Mouse (Mus musculus) T-helper 17 cell (primary cell): ENCODE data around the gene Calcr.
"Not testable (repeated sequence)": the region's sequence is repeated elsewhere in the genome, so short reads cannot be mapped to it uniquely, and the experiment has no call there.

Experiments used
- in situ Hi-C, 2 experiments: fragments of 300-600 bp; cut with MboI, MseI; formaldehyde crosslinking; loops; 1 replicate in 1 of 2; 2 replicates in 1 of 2; pipeline ENCODE4 v1.15.1; 2025; ENCODE audit warnings: high pct_unique_total_duplicates in 2 of 2

The Calcr gene

GRCm38 (mm10) chr6:3764230-3764764 is at the start of gene Calcr:
Calcr (minus strand) TSS chr6:3764714.
- in situ Hi-C loops: loop anchor here in 1 of 2 experiments (10.0 kb wide), 1 partner anchor 1071 kb away; no protein-coding TSS in a partner anchor

DNA sequence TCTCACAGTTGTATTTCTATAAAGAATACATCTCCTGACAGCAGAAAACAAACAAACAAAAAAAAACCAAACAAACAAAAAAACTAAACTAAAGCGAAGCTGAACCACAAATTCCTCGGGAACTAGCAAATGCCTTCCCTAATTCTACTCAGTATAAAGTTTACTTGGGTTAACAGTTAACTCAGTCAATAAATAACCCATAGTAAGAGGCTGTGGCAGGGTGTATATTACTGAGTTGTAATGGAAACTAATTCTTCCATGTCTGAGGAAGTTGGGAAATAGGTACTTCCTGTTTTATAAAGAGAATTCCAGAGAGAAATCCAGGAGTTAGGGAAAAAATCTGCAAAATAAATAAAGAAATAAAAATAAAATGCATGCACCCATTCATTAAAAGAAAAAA is 3.0 kb upstream of the Calcr start:
- in situ Hi-C loops: loop anchor here in 1 of 2 experiments (10.0 kb wide), 1 partner anchor 1067 kb away; no protein-coding TSS in a partner anchor

DNA sequence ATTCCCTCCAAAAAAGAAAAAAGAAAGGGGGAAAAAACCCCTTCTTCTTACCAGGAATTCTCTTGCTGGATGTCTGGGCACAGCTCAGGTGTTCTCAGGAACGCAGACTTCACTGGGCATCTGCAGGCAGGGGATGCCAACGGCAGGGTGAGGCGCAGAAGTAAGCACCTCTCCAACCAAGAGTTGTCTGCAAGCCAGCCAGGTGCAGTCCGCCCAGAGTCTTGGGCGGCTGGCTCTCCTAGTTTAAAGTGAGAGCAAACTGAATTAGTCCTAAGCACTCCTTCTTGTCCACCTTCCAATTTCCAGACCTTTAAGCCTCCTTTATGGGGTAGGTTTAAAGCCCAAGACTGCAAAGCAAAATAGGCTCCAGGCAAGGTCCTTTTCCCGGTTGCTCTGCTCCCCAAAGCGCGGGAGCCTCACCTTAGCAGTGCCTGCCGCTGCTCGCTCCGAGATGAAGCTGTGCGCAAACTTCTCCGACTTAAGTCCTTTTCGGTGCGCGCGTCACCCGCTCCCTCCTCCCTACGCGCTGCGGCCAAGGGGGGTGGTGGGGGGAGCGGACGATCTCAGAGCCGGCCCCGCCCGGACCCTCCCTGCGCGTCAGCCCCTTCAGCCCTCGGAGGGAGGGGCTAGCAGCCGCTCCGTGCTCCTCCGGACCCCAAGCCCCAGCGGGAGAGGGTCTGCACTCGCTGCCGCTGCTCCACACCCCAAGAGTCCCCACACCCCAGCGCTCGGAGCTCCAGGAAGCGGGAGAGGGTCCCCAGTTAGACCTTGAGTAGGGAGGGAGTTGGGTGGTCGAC is 1.1 kb downstream of the Calcr start:
- in situ Hi-C loops: loop anchor here in 1 of 2 experiments (10.0 kb wide), 1 partner anchor 1071 kb away; no protein-coding TSS in a partner anchor

DNA sequence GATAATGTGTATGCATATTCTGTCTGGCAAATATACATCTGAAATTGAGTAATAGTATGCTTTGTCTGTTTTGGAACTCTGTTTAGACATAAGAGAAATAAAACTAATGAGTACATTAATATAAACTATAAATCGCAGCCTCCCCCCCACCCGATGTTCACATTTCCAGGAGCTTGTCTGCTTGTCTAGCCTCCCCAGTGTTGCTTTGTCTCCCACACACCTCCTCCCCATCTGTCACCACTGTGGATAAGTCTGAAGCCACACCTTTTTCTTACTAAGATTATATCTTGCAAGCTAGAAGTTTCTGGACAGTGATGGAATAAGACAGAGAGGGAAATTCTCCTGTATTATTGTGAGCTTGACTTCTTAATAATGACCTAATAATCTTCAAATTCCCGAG is 12.9 kb downstream of the Calcr start:
- in situ Hi-C loops: no loop called here

DNA sequence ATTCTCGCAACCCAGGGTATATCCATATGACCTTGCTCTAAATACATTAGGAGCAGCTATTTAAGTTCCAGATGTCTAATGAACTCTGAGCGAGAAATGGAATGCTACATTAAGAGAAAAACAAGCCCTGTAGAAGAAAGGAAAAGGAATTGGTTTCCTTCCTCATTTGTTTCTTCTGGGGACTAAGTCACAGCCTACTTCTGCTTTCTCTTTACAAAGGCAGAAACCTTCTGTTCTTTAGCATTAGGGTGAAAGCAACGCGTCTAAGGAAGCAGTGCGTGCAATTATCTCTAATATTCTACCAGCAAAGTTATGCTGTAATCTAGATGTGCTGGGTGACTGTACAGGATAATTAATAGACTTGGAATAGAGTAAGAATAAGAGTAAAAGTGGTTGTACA is 14.9 kb downstream of the Calcr start:
- in situ Hi-C loops: no loop called here

GRCm38 (mm10) chr6:3745546-3745945 is 19.0 kb downstream of the Calcr start:
- in situ Hi-C loops: no loop called here

DNA sequence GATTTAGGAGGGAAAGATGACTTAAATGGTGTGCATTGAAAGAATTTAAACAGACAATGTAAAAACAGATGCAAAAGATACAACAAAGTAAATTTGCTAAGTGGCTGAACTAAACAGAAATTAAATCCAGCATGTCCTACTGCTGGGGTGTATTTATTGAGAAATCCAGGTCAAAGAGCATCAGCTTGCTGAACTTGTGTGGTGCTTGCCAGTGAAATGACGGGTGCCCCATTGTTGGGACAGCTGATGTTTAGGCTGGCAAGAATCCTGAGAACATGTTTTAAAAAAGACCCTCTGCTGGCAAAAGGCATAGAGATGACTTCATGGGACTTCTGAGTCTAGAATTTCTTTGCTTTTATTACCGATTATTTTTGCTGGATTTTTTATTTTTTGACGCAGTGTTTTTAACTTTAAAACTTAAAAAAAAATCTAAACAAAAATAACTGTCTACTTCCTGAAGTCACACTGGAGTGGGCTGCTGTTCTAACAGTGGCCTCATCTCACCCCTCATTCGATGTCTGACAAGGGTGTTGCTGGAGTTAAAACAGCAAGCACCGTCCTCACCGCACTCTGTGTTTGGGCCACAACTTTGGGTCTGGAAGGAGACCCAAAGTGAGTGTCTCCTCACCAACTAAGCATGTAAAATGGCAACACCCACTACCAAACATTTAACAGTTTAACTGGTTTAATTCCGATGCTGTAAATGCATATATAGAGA is 22.4 kb downstream of the Calcr start:
- in situ Hi-C loops: no loop called here

- in situ Hi-C loops: no loop called here
Measured at GRCm38 (mm10) chr6:3741296-3741695, 23.2 kb downstream of the Calcr start.

DNA sequence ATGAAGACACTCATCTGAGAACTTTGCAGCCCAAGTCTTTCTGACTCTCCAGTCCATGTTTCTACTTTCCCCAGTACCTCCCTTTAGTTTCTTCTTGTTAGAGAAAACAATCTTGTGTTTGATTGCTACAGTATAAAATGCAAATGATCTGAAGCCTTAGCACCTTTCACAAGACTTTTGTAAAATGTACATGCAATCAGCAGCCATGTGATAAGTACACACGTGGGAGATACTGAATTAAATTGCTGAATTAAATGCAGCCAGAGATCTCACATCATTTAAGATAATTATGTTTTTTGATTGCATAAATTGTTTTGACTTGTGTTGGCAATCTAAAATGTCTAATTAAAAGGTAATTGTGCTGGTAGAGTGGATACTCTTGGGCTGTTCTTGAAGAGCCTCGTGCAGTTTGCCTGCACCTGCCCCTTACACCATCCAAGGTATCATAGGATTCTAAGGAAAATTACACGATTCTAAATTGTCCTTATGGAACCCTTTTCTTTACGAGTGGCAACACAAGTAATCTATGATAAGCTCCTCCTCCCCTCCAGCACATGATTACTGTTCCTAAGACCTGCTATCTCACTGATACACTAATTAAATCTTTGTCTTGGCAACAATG is 34.2 kb downstream of the Calcr start:
- in situ Hi-C loops: no loop called here

DNA sequence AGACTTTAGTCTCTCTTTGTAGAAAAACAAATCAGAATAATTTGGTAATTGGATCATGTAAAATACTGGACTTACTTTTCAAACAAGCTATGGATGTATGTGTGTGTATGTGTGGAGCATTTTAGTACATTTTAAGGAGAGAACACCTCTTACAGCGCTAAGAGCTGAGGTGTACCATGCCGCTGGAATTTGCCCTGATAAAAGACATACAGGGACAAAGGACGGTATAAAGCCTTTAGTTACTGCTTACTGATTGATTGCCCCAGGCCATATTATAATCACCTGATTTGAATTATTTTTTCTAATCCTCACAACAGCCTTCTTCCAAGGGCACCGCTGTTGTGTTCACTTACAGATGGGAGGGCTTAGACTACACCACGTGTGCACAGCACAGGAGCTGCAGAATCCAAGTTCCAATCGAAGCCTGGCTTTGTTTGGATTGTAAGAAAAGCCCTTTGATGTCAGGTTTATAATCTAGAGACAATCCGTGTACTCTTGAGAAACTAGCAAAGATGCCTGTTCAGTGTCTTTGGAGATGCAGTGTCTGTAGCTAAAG is 76.3 kb downstream of the Calcr start:
- in situ Hi-C loops: loop anchor here in 1 of 2 experiments (25.0 kb wide), 1 partner anchor 349 kb away; no protein-coding TSS in a partner anchor

GRCm38 (mm10) chr6:3678286-3678685 is 86.2 kb downstream of the Calcr start:
- in situ Hi-C loops: loop anchor here in 1 of 2 experiments (25.0 kb wide), 1 partner anchor 359 kb away; no protein-coding TSS in a partner anchor

DNA sequence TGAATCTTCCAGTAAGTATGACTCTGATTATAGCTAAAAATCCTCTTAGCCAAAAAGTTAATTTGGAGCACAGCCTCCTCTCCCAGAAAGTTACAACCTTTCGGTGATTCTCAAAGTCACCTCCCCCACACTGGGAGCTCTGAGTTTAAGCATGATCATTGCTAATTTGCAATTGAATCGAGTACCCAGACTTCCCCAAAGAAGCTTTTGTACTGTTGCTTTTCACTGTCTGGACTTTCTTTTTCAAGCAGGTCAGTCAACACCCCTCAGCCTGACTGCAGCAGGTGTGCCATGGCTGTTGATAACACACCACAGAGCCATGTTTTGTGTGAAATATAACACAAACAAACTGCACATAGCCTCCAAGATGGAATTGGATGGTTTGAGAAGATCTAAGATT is 86.7 kb downstream of the Calcr start:
- in situ Hi-C loops: loop anchor here in 1 of 2 experiments (25.0 kb wide), 1 partner anchor 359 kb away; no protein-coding TSS in a partner anchor

DNA sequence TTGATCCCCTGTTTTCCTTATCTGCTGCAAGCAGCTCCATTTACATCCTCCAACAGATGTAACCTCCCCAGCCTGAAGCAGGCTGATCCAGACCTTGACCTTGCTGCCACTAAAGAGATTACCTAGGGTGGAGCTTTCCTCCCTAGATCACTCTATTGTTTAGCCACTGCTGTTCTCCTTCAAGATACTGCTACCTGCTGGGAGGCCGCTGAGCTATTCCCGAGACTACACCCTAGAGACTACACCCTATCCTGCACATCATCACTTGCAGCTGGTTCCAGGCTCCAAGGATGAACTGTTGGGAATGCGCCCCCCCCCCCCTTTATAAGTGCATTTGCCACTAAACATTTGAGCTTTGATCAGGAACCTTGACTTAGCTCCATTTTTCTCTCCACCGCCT is 92.6 kb downstream of the Calcr start:
- in situ Hi-C loops: not testable (repeated sequence)

DNA sequence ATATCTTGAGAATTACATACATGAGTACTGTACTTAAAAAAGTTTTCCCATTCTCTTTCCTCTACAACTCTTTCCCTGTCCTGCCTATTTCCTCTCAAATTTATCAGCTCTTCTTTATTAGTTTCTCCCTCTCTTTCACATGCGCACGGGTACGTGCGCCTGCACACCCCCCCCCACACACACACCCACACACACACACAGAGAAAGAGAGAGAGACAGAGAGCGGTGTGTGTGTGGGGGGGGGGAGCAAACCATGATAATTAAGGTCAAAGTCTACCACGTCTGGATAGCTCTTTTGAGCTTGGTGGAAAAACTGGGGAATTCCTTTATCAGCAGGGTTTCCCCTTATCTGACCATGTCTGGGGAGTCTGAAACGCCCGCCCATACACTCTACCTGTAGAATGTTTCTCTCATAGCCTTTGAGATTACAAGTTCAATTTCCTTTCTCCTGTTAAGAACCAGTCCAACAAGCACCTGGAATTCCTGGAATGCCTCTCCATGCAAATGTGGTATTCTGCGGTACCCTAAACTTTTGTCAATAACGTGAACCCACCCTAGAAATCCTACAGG is 100.3 kb downstream of the Calcr start:
- in situ Hi-C loops: no loop called here

DNA sequence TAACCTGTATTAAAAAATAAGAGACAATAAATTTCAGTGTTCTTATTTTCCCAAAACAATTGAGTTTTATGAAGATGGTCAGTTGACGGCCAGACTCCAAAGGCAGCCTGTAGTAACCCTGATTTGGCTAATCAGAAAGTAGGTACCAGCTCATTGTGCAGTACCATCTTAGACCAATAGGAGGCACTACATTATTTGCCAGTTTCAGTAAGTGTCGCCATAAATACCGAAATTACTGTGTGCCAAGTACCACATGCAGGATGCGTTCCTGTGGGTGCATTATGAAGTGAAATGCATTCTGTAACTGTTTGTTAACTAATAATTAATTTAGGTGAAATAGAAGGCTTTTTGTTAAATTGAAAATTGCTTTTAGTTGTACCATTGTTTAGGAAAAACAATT is 106.1 kb downstream of the Calcr start:
- in situ Hi-C loops: no loop called here
